Mouse (Mus musculus) forebrain, embryonic 12.5 days (tissue): ENCODE measurements around the gene Bicc1. TPM values are rescaled to one million over a fixed set of nuclear protein-coding genes. Genes with fewer than 3 reads are reported as not detected.
"Not testable (repeated sequence)": the region's sequence is repeated elsewhere in the genome, so short reads cannot be mapped to it uniquely, and the experiment has no call there.

ENCODE experiments used
- ATAC-seq: fragments of 200-750 bp; cut with Nextera tagmentation; 2 replicates; pipeline ENCODE4 v1.8.0; 2017; ENCODE audit warnings: moderate TSS enrichment; ENCODE audit not compliant: low FRiP score
- H3K27ac ChIP-seq: fragments of 300-500 bp; sonication (generic); 2 replicates; pipeline ENCODE4 v1.5.1; 2016; ENCODE audit warnings: mild to moderate bottlenecking
- H3K27me3 ChIP-seq: fragments of 300-500 bp; sonication (generic); 2 replicates; pipeline ENCODE4 v1.6.1; 2016; ENCODE audit warnings: mild to moderate bottlenecking
- H3K36me3 ChIP-seq: fragments of 300-500 bp; sonication (generic); replicated peaks from 2 replicates; pipeline ENCODE4 v1.6.1; 2016; ENCODE audit warnings: mild to moderate bottlenecking
- H3K4me1 ChIP-seq: fragments of 300-500 bp; sonication (generic); 2 replicates; pipeline ENCODE4 v1.6.1; 2016
- H3K4me2 ChIP-seq: fragments of 300-500 bp; sonication (generic); 2 replicates; pipeline ENCODE4 v1.6.1; 2016; ENCODE audit warnings: mild to moderate bottlenecking, moderate library complexity
- H3K4me3 ChIP-seq: fragments of 300-500 bp; sonication (generic); replicated peaks from 2 replicates; pipeline ENCODE4 v1.5.1; 2016; ENCODE audit warnings: mild to moderate bottlenecking
- H3K9ac ChIP-seq: fragments of 300-500 bp; sonication (generic); 2 replicates; pipeline ENCODE4 v1.6.1; 2016; ENCODE audit warnings: mild to moderate bottlenecking
- H3K9me3 ChIP-seq: fragments of 300-500 bp; sonication (generic); 2 replicates; pipeline ENCODE4 v1.6.1; 2016
- WGBS: fragments of 180-500 bp; shearing (Covaris S2); methylation state at CpG from one replicate; pipeline ENCODE4 v1.1.7; 2016; 5-methylcytosine and 5-hydroxymethylcytosine counted together
- polyA plus RNA-seq: library from polyadenylated mRNA; unstranded; fragments of >200 nt; fragmentation: Nextera tagmentation; extraction: Ambion mirVana; gene quantifications from 2 replicates; pipeline ENCODE4 v1.2.1, GENCODE M21; 2016

Bicc1 gene
- polyA plus RNA-seq, 1 experiment from 2014 or later: 6.8 TPM

- not testable (repeated sequence) for H3K27me3 ChIP-seq, ATAC-seq
Measured at GRCm38 (mm10) chr10:70946121-70946520, 213.4 kb downstream of the Bicc1 start.

GRCm38 (mm10) chr10:70945076-70945475, 214.4 kb downstream of the Bicc1 start:
- H3K4me3 ChIP-seq: no peak overlapping the region
- no peaks in the 10 kb centered on the region for H3K27me3 ChIP-seq
- H3K4me1 ChIP-seq: peaks cover 14% of the 10 kb centered on the region
- H3K9ac ChIP-seq: no peak overlapping the region
- WGBS: 87% methylated on average over 12 of the region's 12 CpGs
- H3K36me3 ChIP-seq: no peaks in the 10 kb centered on the region
- H3K9me3 ChIP-seq: no peaks in the 10 kb centered on the region
- H3K4me2 ChIP-seq: no peak overlapping the region
- ATAC-seq: no peak
- H3K27ac ChIP-seq: no peak overlapping the region

More at GRCm38 (mm10) chr10:70946121-70946520, 213.4 kb downstream of the Bicc1 start:
- H3K4me3 ChIP-seq, H3K4me2 ChIP-seq, H3K9me3 ChIP-seq, H3K36me3 ChIP-seq, H3K9ac ChIP-seq, H3K27ac ChIP-seq: not testable (repeated sequence)
- H3K4me1 ChIP-seq: peaks cover 18% of the 10 kb centered on the region
- WGBS: 88% methylated on average over 13 of the region's 13 CpGs

GRCm38 (mm10) chr10:70941623-70942022, 217.9 kb downstream of the Bicc1 start:
- Histone ChIP-seq H3K9ac (no peak overlapping the region), H3K27me3 (no peaks in the 10 kb centered on the region), H3K9me3 (no peaks in the 10 kb centered on the region), H3K36me3 (no peaks in the 10 kb centered on the region), H3K27ac (no peak overlapping the region), H3K4me2 (no peak overlapping the region), H3K4me1 (no peaks in the 10 kb centered on the region), H3K4me3 (no peak overlapping the region)
- WGBS: 92% methylated on average over 6 of the region's 6 CpGs
- ATAC-seq: no peak

GRCm38 (mm10) chr10:70939751-70940150, 219.7 kb downstream of the Bicc1 start:
- H3K4me2 ChIP-seq: no peak overlapping the region
- H3K4me1 ChIP-seq: no peaks in the 10 kb centered on the region
- H3K9me3 ChIP-seq: no peaks in the 10 kb centered on the region
- no peak overlapping the region for H3K27ac ChIP-seq
- no peaks in the 10 kb centered on the region for H3K36me3 ChIP-seq
- 80% methylated on average over 12 of the region's 12 CpGs for WGBS
- H3K9ac ChIP-seq: no peak overlapping the region
- H3K4me3 ChIP-seq: no peak overlapping the region
- H3K27me3 ChIP-seq: no peaks in the 10 kb centered on the region
- no peak for ATAC-seq

GRCm38 (mm10) chr10:70937450-70937849, 222.1 kb downstream of the Bicc1 start:
- Histone ChIP-seq H3K4me2 (no peak overlapping the region), H3K4me1 (no peaks in the 10 kb centered on the region), H3K36me3 (no peaks in the 10 kb centered on the region), H3K4me3 (no peak overlapping the region), H3K27ac (no peak overlapping the region), H3K9ac (no peak overlapping the region), H3K9me3 (no peaks in the 10 kb centered on the region), H3K27me3 (no peaks in the 10 kb centered on the region)
- ATAC-seq: no peak
- WGBS: 96% methylated on average over 6 of the region's 6 CpGs

- no peak overlapping the region for H3K27ac ChIP-seq
- 89% methylated on average over 3 of the region's 3 CpGs for WGBS
- no peak overlapping the region for H3K9ac ChIP-seq
- H3K27me3 ChIP-seq: no peaks in the 10 kb centered on the region
- H3K4me3 ChIP-seq: no peak overlapping the region
- no peak for ATAC-seq
- H3K4me2 ChIP-seq: no peak overlapping the region
- no peaks in the 10 kb centered on the region for H3K36me3 ChIP-seq
- H3K9me3 ChIP-seq: no peaks in the 10 kb centered on the region
- no peaks in the 10 kb centered on the region for H3K4me1 ChIP-seq
Measured at GRCm38 (mm10) chr10:70936008-70936407, 223.5 kb downstream of the Bicc1 start.

GRCm38 (mm10) chr10:70926126-70926525, 233.4 kb downstream of the Bicc1 start:
- no peaks in the 10 kb centered on the region for H3K36me3 ChIP-seq
- H3K4me3 ChIP-seq: no peak overlapping the region
- ATAC-seq: no peak
- no peaks in the 10 kb centered on the region for H3K4me1 ChIP-seq
- WGBS: 89% methylated on average over 4 of the region's 4 CpGs
- H3K9ac ChIP-seq: no peak overlapping the region
- no peaks in the 10 kb centered on the region for H3K27me3 ChIP-seq
- H3K9me3 ChIP-seq: no peaks in the 10 kb centered on the region
- H3K4me2 ChIP-seq: no peak overlapping the region
- no peak overlapping the region for H3K27ac ChIP-seq

GRCm38 (mm10) chr10:70924348-70924747, 235.2 kb downstream of the Bicc1 start:
- Histone ChIP-seq H3K27me3 (no peaks in the 10 kb centered on the region), H3K9me3 (no peaks in the 10 kb centered on the region), H3K4me1 (no peaks in the 10 kb centered on the region), H3K4me3 (no peak overlapping the region), H3K4me2 (no peak overlapping the region), H3K36me3 (no peaks in the 10 kb centered on the region), H3K9ac (no peak overlapping the region), H3K27ac (no peak overlapping the region)
- WGBS: 87% methylated on average over 3 of the region's 3 CpGs
- no peak for ATAC-seq

GRCm38 (mm10) chr10:70923936-70924335, 235.6 kb downstream of the Bicc1 start:
- Histone ChIP-seq H3K27ac (no peak overlapping the region), H3K4me3 (no peak overlapping the region), H3K4me2 (no peak overlapping the region), H3K4me1 (no peaks in the 10 kb centered on the region), H3K9ac (no peak overlapping the region), H3K27me3 (no peaks in the 10 kb centered on the region), H3K36me3 (no peaks in the 10 kb centered on the region), H3K9me3 (no peaks in the 10 kb centered on the region)
- 93% methylated on average over 3 of the region's 3 CpGs for WGBS
- ATAC-seq: no peak

GRCm38 (mm10) chr10:70921481-70921880, 238.0 kb downstream of the Bicc1 start:
- Histone ChIP-seq H3K27ac (no peak overlapping the region), H3K4me1 (no peaks in the 10 kb centered on the region), H3K9me3 (no peaks in the 10 kb centered on the region), H3K9ac (no peak overlapping the region), H3K4me3 (no peak overlapping the region), H3K27me3 (no peaks in the 10 kb centered on the region), H3K4me2 (no peak overlapping the region), H3K36me3 (no peaks in the 10 kb centered on the region)
- ATAC-seq: no peak
- 88% methylated on average over 6 of the region's 6 CpGs for WGBS

GRCm38 (mm10) chr10:70919851-70920250, 239.6 kb downstream of the Bicc1 start:
- no peaks in the 10 kb centered on the region for H3K4me1 ChIP-seq
- H3K4me2 ChIP-seq: no peak overlapping the region
- no peak overlapping the region for H3K4me3 ChIP-seq
- no peak overlapping the region for H3K27ac ChIP-seq
- no peaks in the 10 kb centered on the region for H3K27me3 ChIP-seq
- H3K9ac ChIP-seq: no peak overlapping the region
- no peaks in the 10 kb centered on the region for H3K9me3 ChIP-seq
- 63% methylated on average over 1 of the region's 1 CpGs for WGBS
- no peaks in the 10 kb centered on the region for H3K36me3 ChIP-seq
- ATAC-seq: no peak

GRCm38 (mm10) chr10:70919031-70919663, 240.4 kb downstream of the Bicc1 start:
- Histone ChIP-seq H3K9ac (no peak overlapping the region), H3K27me3 (no peaks in the 10 kb centered on the region), H3K4me3 (no peak overlapping the region), H3K4me2 (no peak overlapping the region), H3K4me1 (no peaks in the 10 kb centered on the region), H3K9me3 (no peaks in the 10 kb centered on the region), H3K27ac (no peak overlapping the region), H3K36me3 (no peaks in the 10 kb centered on the region)
- ATAC-seq: no peak
- WGBS: 85% methylated on average over 13 of the region's 13 CpGs

- no peak overlapping the region for H3K27ac ChIP-seq
- no peak for ATAC-seq
- H3K9me3 ChIP-seq: no peaks in the 10 kb centered on the region
- H3K4me2 ChIP-seq: no peak overlapping the region
- H3K4me3 ChIP-seq: no peak overlapping the region
- no peaks in the 10 kb centered on the region for H3K36me3 ChIP-seq
- no peaks in the 10 kb centered on the region for H3K4me1 ChIP-seq
- H3K9ac ChIP-seq: no peak overlapping the region
- 82% methylated on average over 6 of the region's 6 CpGs for WGBS
- H3K27me3 ChIP-seq: no peaks in the 10 kb centered on the region
Measured at GRCm38 (mm10) chr10:70916697-70917096, 242.8 kb downstream of the Bicc1 start.
